Mouse (Mus musculus) layer of hippocampus, postnatal 14 days (tissue): ENCODE results near the gene Ifi35. TPM values are rescaled to one million over a fixed set of nuclear protein-coding genes. Genes with fewer than 3 reads are reported as not detected.
A peak's percentile ranks its signal among the peaks of the same experiment; 100 is the strongest.
"Not testable (repeated sequence)": the region's sequence is repeated elsewhere in the genome, so short reads cannot be mapped to it uniquely, and the experiment has no call there.

Source experiments
- DNase-seq, 2 experiments: peaks; one replicate each; pipeline ENCODE4 v3.0.0; 2021 to 2022; ENCODE audit warnings: low spot score in 2 of 2, mixed read lengths in 1 of 2
- total RNA-seq, 2 experiments: library from RNA; stranded (reverse); gene quantifications; 2 replicates each; pipeline ENCODE4 v1.2.3; 2021

The Ifi35 gene
- total RNA-seq, 2 experiments from 2014 or later = 2.6 to 3.1 TPM

DNA sequence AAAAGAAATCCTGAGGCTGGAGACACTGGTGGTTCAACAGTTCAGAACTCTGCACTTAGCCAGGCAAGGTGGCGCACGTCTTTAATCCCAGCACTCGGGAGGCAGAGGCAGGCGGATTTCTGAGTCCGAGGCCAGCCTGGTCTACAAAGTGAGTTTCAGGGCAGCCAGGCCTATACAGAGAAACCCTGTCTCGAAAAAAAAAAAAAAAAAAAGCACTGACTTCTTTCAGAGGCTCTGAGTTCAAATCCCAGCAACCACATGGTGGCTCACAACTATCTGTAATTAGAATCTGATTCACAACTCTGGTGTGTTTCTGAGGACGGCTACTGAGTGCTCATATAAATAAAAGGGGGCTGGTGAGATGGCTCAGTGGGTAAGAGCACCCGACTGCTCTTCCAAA, 1.3 kb upstream of the Ifi35 start:
- DNase-seq = not testable (repeated sequence)

DNA sequence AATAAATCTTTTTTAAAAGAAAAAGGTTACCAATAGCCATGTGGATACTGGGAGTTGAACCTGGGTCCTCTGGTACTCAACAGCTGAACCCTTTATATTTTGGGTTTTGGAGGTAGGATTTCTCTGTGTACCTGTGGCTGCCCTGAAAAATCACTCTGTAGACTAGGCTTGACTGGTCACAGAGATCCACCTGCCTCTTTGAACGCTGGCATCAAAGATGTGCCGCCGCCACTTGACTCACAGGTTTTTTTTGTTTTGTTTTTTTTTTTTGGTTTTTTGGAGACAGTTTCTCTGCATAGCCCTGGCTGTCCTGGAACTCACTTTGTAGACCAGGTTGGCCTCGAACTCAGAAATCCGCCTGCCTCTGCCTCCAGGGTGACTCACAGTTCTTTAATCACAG, 421 bp upstream of the Ifi35 start:
- DNase-seq = no peak

DNA sequence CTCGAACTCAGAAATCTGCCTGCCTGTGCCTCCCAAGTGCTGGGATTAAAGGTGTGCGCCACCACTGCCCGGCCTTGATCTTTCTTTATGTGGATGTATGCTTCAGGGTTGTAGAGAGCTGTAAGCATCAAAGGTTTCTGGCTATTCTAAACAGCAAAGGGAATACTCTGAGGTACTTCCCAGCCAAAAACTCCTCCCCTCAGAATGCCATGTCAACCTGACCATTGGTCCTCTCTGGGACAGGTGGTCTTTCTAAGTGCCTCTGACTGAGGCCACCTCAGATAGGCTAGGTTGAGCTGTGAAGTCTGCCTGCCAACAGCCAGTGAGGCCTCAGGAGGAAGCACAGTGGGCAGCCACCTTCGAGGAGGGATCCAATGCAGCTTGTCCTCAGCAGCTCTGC, 692 bp downstream of the Ifi35 start:
- DNase-seq = no peak

DNA sequence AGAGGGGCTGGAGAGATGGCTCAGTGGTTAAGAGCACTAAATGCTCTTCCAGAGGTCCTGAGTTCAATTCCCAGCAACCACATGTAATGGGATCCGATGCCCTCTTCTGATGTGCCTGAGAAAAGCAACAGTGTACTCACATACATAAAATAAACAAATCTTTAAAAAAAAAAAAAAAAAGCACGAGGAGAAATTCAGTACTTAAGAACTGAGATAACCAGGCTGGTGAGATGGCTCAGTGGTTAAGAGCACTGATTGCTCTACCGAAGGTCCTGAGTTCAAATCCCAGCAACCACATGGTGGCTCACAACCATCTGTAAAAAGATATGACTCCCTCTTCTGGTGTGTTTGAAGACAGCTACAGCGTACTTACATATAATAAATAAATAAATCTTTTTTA, 1.4 kb downstream of the Ifi35 start:
- not testable (repeated sequence) for DNase-seq

DNA sequence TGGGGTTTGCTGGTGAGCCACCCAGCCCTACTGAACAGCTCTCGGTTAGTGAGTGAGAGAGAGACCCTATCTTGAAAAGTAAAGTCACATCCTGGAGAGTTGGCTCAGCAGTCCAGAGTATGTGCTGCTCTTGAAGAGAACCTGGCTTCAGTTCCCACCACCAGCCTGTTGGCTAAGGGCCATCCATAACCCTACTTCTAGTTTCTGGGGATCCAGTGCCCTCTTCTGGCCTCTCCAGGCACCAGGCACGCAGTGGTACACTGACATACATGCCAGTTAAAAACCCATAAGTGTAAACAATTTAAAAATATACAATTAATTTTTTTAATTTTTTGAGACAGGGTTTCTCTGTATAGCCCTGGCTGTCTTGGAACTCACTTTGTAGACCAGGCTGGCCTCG, 2.2 kb downstream of the Ifi35 start:
- DNase-seq = no peak

DNA sequence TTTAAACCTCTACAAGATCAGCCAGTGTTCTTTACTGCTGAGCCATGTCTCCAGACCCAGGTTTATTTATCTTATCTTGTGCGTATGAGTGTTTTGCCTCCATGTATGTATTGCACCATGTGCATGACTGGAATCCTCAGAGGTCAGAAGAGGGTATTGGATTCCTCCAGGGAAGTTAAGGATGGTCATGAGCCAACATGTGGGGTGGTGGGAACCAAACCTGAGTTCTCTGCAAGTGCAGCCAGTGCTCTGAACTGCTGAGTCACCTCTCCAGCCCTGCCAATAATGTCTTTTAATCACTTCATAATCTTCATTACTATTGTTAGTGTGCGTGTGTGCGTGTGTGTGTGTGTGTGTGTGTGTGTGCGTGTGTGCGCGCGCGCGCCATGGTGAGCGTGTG, 3.3 kb downstream of the Ifi35 start:
- no peak for DNase-seq

DNA sequence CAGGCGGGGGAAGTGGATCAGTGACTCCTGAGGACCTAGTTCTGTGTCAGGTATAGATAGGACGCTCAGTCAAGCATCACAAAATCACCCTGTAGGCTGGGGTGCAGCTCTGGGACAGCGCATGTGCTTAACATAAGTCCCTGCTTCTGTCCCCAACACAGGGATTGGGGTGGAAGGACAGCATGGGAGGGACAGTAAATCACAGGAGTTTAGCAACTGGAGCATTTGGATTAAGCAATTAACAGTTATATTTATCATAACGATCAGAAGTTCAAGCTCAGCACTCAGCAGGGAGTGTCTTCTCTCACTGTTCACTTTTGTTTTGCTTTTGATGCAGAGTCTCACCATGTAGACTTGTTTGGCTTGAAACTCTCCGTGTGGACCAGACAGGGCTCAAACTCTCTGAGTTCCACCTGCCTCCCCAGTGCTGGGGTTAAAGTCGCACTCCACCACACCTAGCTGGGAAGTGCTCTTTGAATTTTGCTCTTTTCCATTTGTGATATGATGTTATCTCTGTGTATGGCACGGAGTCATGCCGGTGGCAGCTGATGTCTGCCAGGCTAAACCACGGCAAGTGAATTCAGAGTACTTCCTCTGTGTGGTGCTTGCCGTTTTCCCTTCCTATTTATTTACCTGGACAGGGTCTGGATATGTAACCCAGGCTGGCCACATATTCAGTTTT, 4.0 kb downstream of the Ifi35 start:
- no peak for DNase-seq

DNA sequence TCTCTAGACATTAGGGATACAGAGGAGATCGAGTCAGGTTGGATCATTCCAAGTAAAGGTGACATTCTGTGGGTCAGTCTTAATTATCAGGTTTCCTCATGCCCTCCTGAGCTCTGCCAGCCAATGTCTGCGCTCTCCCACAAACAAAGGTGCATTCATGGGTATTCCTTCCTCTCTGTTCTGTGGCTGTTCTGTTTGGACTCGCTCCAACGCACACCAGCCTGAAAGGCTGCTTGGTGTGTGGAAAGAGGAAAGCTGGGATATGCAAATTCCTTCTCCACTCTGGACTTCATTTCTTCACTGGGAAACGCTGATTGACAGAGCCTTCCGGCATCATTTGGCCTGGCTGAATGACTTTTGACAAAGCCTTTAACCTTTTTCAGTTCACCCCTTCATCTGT, 6.5 kb downstream of the Ifi35 start:
- no peak for DNase-seq

DNA sequence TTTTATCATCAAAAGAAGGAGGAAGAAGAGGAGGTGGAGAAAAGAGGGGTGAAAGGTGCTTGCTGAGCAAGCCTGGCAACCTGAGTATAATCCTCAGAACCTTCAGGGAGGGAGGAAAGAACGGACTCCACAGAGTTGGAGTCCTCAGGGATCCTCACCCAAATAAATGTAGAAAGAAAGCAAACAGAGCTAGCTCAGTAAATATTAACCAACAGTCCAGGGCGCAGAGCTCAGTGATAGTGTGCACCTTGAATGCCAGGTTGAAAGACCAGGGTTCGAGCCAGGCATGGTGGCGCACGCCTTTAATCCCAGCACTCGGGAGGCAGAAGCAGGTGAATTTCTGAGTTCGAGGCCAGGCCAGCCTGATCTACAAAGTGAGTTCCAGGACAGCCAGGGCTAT, 7.4 kb downstream of the Ifi35 start:
- no peak for DNase-seq

DNA sequence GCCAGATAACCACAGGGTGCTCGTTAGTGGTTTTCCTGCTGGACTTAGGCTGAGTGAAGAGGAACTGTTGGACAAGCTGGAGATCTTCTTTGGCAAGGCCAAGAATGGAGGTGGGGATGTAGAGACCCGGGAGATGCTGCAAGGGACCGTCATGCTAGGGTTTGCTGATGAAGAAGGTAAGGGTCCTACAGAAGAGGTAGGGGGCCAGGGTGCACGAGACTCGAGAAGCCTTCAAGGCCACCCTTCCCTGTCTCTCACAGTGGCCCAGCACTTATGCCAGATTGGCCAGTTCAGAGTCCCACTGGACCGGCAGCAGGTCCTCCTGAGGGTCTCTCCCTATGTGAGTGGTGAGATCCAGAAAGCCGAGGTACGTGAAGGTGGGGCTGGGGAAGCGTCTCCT, 9.4 kb downstream of the Ifi35 start:
- no peak for DNase-seq

DNA sequence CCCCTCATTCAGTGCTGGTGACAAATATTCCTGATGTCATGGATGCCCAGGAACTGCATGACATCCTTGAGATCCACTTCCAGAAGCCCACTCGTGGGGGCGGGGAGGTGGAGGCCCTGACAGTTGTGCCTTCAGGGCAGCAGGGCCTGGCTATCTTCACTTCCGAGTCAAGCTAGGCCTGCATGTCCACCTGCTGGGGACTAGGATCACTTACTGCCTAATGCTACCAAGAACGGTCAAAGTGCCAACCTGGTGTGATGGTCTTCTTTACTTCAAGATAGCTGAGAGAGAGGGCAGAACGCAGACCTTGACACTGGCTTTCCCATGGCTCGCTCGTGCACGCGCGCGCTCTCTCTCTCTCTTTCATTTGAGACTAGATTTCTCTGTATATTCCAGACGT, 10.0 kb downstream of the Ifi35 start:
- no peak for DNase-seq

DNA sequence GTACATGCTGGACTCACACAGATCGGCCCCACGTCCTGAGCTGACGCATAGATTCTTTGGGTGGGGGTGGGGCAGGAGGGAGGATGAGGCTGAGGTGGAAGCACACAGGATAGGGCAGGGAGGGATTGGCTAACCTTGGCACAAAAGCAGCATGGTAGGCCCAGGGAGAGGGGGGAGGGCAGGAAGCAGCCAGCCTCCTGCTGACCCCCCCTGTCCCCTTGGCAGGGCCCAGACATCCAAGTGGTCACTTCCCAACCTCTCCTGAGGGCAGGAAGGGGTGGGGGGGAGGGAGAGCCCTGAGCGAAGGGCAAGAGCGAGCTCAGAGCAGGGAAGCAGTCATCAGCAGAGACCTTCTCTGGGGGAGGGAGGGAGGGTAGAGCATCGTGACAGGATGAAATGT, 11.5 kb downstream of the Ifi35 start:
- DNase-seq = no peak

DNA sequence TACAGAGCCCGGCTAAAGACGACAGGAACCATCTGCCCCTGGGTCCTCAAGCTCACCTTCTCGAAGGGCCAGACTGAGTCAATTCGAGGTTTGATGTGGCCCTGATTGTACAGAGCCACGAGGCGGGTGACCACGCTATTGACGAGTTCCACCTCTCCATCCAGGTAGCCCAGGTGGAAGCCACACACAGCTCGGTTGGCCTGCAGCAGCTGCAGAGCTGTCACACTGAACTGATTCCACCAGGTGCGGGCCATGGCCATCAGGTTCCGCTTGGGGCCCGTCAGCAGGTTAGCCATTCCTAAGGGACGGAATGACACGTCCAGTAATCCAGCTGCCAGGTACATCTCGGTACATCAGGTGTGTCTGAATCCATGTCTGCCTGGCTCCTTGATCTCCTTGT, 12.1 kb downstream of the Ifi35 start:
- no peak for DNase-seq

DNA sequence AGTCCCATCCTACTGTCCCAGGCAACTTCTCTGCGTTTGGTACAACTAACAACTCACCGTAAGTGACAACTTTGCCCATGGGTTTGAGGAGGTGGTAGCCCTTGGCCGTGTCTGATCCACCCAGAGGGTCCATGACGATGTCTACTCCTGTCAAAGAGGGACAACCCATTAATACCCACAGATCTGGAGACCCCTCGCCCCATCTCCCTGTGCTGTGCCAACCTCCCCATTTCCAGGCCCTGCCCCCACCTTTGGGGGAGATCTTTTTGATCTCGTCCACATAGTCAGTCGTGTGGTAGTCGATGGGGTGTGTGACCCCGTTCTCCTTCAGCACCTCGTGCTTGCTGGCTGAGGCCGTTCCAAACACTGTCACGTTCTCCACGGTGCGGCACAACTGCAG, 13.9 kb downstream of the Ifi35 start:
- no peak for DNase-seq

DNA sequence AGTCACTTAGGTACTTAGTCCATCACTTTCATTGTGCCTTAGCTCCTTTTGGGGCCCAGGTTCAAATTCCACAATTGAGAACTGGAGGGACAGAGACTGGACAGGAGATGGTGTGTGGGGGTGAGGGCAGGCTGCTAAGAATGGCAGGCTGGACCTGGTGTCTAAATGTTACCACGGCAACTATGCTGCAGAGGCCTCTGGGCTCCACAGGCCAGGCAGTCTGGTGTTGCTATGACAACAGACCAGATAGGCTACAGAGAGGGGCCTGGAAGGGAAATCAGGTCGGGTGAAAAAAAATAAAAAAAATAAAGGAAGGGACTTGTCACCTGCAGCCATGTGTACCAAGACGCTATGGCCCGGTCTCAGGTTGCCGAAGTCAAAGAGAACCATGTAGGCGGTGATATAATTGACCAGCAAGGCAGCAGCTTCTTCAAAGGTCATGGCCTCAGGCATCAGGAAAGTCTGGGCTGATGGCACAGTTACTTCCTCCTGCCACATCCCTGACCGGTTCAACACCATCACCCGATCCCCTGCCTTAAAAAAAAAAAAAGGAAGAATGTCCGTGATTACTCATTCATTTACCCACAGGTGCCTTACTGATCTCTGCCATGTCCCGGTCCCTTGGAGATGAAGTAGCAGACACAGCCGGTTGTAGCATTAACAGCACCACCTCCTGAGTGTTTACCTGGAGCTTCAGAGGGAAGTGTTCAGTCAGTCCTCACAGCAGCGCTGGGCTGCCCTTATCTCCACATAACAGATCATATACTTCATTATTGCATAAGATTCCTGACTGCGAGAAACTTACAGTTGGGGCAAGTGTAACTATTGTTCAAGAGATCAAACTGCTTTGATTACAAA, 14.6 kb downstream of the Ifi35 start:
- no peak for DNase-seq

DNA sequence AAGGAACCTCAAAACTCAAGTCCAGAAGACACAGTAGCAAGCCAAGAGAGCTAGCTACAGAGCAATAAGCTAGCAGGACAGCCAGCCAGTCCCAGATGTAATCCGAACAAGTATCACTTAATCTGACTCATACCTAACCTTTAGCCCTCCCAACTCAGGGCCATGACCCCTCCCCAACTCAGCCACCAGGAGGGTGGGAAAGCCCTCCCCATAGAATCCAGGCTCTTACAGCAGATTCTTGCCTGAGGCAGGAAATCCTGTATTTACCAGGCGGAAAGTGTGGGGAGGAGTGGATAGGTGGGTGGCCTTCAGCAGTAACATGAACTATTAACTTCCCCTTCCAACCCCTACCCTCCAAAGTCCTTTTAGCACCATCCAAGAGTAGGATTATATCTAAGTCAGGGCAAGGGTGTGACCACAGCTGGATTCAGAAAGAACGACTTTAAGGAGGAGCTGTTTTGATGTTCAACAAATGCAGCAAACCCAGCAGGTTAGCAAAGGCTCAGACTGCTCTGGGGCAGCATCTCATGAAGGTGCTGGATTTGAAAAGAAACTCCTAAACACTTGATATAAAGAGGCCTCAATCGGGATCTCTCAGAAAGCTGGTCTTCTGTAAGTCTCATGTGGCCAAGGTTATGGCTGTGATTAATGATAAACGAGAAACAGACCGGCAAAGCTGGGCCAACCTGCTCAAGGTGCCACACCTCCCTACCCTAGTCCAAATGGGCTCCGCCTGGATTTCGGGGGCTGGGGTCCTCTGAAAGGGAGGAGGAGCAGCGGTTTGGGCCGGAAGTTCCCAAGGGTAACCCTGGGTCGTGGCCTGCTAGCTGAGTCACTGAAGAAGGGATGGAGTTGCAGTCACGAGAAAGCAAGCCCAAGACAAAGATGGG, 16.2 kb downstream of the Ifi35 start, which contains the start of gene Rnd2:
Gene Rnd2 (plus strand): TSS at position 789 of the 890 bp plus-strand sequence.
- DNase-seq = no peak

DNA sequence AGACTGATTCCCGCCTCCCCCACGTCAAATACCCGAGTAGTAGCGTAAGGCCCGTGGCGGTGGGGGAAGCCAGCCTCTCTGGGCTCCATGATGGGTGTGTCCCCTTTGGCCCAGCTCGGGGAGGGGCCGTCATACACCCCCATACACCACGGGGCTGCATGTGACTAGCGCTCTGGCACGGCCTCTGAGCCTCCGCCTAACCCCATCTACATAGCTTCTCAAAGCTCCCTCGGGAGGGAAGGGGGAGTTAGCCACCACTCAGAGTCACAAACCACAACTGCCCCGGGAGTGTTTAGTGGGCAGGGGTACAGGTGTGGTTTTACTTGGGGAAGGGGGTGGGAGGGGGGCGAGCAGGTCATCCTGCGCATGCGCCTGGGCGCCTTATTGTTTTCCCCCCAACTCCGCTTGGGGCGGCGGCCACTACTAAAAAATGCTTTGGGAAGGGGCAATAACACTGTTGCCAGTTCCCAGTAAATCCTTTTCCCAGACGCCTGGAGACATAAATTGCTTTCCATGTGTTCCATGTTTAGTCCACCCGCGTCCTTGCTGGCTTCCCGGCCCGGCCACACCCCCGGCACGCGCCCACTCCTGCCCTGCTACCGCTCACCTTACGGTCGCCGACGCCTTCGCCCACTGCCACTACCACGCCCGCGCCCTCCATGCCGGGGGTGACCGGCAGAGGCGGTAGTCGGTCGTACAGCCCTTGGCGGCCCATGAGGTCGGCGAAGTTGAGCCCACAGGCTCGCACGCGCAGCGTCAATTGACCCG, 17.1 kb downstream of the Ifi35 start:
- peak in 1 of 2 experiments; percentile 34 for DNase-seq

DNA sequence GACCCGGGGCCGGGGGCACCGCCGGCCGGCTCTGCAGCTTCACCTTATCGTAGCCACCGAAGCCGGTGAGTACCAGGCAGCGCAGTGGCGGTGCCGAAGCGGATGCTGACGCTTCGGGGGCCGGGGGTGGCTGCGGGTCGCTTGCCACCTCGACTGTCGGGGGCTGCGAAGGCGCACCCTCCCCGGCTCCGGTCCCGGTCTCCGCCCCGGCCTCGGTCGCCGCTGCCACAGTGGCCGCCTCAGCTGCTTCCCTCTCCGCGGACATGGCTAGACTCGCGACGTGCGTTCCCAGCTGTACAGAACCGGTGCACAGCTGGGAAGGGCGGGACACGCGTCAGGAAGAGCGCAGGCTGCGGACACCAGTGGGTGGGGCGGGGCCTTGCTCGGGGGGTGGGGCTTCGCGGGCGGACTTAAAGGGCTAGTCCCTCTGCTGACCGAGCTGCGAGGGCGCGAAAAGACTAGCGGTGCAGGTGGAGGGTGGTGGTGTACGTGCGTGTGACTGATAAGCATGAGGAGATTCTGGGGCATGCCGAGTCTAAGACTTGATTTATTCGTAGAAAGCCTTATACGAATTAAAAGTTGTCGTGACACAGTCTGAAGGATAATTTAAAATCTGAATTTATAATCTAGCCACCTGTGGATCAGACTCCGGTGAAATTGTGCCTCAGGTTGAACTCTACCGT, 17.8 kb downstream of the Ifi35 start, which contains the start of gene Vat1:
Gene Vat1 (minus strand): TSS at position 362 of the 683 bp plus-strand sequence.
- DNase-seq = peak; percentile 34 to 57

DNA sequence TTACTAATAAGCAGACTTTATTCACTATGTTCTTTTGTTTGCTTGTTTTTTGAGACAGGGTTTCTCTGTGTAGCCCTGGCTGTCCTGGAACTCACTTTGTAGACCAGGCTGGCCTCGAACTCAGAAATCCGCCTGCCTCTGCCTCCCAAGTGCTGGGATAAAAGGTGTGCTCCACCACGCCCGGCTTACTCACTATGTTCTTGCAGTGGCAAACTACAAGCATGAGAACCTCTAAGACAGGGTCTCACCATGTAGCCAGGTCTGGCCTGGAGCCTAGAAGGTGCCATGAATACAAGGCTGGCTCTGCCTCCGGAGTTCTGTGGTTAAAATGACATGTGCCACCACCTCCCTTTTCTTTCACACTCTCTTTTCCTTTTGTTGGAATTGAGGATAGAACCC, 18.3 kb downstream of the Ifi35 start:
- DNase-seq = not testable (repeated sequence)
